Mouse (Mus musculus): ENCODE measurements around the gene Acp1.

Acp1 gene

GRCm38 (mm10) chr12:30911261-30912047, at the start of gene Acp1, which contains the start of gene Sh3yl1:
Gene Acp1 (minus strand): TSS chr12:30911589.
Gene Sh3yl1 (plus strand): TSS chr12:30911668.
- DNase-seq (ENCODE audit: low read depth, low spot score) = peak; percentile 92

DNA sequence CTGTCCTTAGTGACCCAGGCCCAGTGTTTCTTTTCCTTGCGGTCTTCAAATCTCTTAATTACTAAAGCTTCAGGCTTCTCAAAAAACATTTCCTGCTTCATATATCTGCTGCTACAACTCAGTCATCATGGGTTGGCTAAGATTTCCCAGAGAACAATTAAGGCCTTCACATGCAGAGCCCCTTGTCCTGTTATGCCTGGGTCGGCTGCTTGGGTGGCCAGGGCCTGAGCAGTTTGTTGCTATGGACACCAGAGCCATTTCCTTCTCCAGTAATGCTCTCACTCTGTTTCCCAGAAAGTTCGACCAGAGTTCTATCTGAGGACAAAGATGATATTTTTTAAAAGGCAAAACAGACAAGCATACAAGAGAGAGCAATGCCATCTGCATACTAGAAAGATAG, 32.8 kb upstream of the Acp1 start:
- no peak for DNase-seq (ENCODE audit: low read depth, low spot score)

DNA sequence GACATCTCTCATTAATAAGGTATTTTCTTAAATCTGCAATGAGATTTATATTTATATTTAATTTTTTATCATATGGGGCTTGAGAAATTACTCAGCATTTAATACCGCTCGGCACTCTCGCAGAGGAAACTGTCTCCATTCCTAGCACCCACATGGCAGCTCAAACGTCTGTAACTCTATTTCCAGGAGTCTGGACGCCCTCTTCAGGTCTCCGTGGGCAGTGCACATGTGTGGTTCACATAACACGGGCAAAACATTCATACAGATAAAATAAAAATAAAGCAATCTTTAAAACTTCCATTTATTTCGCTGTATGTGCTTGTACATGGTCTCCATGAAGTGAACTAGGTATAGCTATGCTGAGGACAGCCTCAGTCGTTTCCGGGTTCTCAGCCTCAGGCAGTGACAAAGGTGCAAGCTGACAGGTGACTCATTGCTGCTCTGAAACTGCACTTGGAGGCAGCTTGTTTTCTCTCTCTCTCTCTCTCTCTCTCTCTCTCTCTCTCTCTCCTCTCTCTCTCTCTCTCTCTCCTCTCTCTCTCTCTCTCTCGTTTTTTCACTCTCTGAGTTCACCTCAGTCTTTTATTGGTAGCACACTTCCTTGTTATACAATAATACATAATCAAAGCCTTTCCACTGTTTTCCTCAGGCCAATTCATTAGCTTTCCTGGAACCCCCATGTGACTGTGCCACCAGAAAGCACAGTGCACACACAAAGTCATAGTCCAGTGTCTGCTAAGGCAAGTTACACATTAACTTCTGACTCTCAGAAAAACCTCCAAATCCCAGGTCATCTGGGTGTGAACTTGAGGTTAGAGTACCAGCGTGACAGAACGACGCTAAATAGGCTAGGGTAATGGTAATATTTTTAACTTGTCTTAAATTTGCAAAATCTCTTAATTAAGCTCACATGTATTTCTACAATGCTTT, 31.9 kb upstream of the Acp1 start:
- DNase-seq (ENCODE audit: low read depth, low spot score) = no peak

DNA sequence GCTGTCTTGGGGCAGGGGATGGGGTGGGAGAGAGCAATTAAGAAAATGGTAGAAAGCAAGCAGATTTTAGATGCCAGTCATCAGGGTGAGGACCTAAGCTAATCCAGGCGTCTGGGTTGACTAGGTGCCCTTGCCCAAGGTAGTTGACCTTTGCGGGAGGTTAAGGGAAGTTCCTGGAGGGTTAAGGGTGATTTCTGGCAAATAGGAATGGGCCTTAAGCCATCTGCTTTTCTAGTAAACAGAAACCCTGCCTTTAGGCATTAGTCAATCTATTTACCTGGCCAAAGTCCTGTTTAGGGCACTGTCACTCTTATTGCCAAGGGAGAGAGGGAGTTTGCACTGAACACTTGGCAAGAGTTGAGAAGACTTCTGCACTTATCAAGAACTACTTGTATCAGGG, 25.5 kb upstream of the Acp1 start:
- DNase-seq (ENCODE audit: low read depth, low spot score) = no peak

DNA sequence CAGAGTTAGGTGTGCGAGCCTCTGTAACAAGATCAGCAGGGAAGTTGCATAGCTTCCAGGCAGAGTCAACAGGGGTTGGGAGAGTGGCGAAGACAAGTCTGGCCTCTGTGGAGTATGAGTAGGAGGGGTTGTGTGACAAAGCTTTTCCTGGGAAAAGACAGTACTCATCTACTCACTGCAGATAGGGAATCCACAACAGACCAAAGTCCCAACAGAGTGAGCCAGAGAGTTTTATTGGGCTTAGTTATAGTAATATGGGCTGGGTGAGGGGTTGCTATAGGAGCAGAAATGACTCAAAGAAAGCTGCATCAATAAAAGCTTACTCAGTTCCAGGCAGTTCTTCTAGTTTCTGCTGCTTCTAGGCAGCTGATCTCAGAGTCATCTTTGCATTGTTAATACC, 21.9 kb upstream of the Acp1 start:
- DNase-seq (ENCODE audit: low read depth, low spot score) = no peak

- DNase-seq (ENCODE audit: low read depth, low spot score) = no peak
These were observed 16.8 kb upstream of the Acp1 start for GRCm38 (mm10) chr12:30928182-30928581.

DNA sequence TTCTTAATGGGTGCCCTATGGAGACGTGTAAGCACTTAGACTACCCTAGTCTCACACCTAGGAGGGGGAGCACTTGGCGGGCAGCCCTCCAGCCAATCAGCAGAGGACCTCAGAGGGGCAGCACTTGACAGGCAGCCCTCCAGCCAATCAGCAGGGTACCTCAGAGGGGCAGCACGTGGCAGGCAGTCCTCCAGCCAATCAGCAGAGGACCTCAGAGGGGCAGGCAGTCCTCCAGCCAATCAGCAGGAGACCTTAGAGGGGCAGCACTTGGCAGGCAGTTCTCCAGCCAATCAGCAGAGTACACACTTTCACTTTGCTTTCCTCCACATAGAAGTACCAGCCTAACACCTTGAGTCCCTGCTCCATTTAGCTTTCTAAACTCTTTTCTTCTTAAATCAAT, 11.0 kb upstream of the Acp1 start:
- DNase-seq (ENCODE audit: low read depth, low spot score) = no peak

GRCm38 (mm10) chr12:30912840-30913239, 1.5 kb upstream of the Acp1 start:
- no peak for DNase-seq (ENCODE audit: low read depth, low spot score)

DNA sequence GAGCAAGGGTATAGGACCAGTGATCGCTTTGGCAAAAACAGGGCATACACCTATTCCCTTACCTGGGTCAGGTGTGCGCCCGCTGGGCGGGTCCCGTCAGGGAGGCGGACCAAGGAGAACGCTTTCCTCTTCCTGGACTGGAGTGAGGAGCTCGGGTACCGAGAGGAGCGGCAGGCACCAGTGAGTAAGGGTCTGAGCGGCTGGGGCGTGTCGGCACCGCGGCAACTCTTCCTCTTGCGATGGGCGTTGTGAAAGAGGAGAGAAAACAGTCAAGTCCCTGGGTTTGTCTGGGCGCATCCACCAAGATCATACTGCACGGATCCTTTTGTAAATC, 626 bp upstream of the Acp1 start:
- DNase-seq (ENCODE audit: low read depth, low spot score) = peak; percentile 48

GRCm38 (mm10) chr12:30910860-30911259, 529 bp downstream of the Acp1 start:
- DNase-seq (ENCODE audit: low read depth, low spot score) = no peak

GRCm38 (mm10) chr12:30909881-30910280, 1.5 kb downstream of the Acp1 start:
- DNase-seq (ENCODE audit: low read depth, low spot score) = no peak

GRCm38 (mm10) chr12:30908658-30909057, 2.7 kb downstream of the Acp1 start:
- no peak for DNase-seq (ENCODE audit: low read depth, low spot score)

GRCm38 (mm10) chr12:30897039-30897438, 14.3 kb downstream of the Acp1 start:
- DNase-seq (ENCODE audit: low read depth, low spot score) = no peak

DNA sequence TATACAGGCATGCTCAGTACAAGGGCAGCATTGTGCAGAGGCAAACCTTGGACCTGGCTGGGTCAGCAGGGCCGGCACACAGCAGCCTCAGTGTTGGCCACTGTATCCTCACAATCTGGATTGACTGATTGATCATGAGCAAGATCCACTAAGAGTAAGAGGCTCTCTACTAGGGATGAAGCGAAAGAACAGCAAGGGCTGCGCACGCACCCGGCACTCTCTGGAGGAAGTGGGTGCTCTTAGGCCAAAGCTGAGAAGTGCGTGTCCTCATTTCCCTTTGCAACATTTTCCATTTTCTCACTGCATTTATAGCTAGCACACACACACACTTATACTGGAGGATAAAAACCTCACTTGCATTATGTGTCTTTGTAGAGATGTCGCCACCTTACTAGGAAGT, 20.0 kb downstream of the Acp1 start:
- no peak for DNase-seq (ENCODE audit: low read depth, low spot score)

- peak; percentile 15 for DNase-seq (ENCODE audit: low read depth, low spot score)
These were observed 21.3 kb downstream of the Acp1 start for GRCm38 (mm10) chr12:30890067-30890466.

DNA sequence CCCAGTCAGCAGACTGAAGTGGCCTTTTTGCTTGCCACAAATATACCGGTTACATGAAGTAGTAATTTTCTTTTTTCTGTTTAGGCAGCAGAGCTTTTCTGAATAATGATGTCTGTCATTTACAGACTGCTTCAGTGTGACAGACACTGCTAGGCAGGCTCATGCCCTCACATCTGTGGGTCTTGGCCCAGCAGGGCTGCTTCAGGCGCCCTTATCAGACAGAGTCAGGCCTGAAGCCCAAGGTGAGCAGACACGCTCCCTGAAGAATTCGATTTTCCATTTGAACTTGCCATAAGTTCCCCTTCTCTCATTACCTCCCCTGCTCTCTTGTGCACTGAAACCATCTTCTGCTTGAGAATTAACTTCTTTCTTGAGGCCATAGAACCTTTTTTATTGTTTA, 23.4 kb downstream of the Acp1 start:
- DNase-seq (ENCODE audit: low read depth, low spot score) = no peak

DNA sequence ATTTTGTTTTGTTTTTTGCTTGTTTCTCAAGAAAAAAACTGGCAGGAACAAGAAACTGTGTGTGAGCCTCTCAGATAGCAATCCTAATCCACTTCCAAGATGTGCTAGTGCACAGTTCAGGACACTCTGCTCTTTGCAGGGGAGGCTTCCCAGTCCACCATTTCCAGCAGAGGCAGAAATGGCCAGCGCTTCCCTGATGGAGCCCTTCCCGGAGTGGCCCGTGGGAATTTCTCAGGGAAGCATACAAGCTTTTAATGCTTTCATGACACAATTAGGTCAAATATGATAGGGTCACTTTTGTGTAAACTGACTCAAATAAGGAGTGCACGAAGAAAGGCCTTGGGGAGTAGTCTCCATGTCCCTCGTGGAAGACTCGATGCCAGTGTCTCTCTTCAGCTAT, 25.5 kb downstream of the Acp1 start:
- DNase-seq (ENCODE audit: low read depth, low spot score) = no peak

DNA sequence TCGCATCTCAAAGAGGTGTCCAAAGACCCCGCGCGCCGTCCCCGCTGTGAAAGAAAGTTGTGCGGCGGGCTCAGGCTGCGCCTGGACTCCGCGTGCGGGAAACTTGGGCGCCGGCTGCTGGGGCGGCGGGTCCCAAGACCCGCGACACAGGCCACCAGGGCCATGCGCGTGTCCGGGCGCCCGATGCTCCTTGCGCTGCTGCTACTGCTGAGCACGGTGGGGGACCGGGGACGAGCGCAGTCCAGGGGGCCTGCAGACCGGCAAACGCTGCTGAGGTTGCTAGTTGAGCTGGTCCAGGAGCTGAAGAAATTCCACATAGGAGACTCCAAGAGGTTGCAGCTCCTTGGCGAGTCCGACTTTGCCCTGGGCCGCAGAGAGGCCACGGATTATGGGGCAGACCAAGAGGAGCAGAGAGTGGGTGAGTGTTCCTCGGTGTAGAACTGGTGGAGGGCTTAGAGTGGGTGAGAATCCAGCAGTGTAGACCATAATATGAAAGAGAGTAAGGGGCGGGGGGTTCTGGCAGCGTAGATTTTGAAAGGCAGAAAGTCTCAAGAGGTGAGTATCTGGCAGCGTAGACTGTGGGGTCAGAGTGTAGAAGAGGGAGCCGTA, 26.7 kb downstream of the Acp1 start:
- no peak for DNase-seq (ENCODE audit: low read depth, low spot score)

DNA sequence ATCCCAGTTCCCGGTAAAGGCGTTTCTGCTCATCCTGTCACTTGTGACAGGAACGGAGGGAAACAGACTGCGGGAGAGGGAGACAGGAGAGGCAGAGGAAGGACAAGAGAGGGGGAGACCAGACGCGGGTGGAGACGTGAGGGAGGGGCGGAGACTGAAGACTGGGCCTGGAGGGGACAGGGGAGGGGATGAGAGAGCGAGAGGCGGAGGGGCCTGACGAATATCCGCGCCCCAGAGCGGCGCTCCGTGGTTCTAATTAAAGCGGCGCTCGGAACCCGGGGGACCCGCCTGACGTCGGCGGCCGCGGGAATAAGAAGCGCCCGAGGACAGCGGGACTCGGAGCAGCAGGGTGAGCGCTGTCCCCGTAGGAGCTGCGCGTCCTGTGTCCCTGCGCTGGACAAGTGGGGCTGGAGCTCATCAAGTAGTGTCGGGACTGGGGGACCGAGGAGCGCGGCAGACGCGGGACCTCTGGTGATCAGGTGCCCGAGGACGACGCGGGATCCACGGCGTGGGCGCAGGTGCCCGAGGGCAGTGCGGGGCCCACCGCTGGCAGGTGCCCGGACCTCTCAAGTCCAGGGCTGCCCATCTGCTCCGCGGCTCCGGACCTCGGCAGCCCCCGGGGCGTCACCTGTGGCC, 27.3 kb downstream of the Acp1 start, which contains the start of gene Alkal2:
Alkal2 (plus strand) TSS at position 337 of the 636 bp plus-strand sequence.
- no peak for DNase-seq (ENCODE audit: low read depth, low spot score)

GRCm38 (mm10) chr12:30883592-30883985, 27.8 kb downstream of the Acp1 start:
- DNase-seq (ENCODE audit: low read depth, low spot score) = no peak

- no peak for DNase-seq (ENCODE audit: low read depth, low spot score)
These were observed 31.9 kb downstream of the Acp1 start for GRCm38 (mm10) chr12:30879447-30879846.

GRCm38 (mm10) chr12:30865781-30866180, 45.6 kb downstream of the Acp1 start:
- no peak for DNase-seq (ENCODE audit: low read depth, low spot score)
